Mouse (Mus musculus) liver, postnatal 0 days (tissue): ENCODE results near the gene Runx3.

Experiments
- CTCF ChIP-seq: sonication (generic); IDR thresholded peaks from 2 replicates; pipeline ENCODE4 v1.5.1; 2016; ENCODE audit warnings: antibody characterized with exemption, low read depth
- EP300 ChIP-seq: IDR thresholded peaks from 2 replicates; pipeline ENCODE4 v1.6.1; 2016; ENCODE audit warnings: antibody characterized with exemption, low read depth, mild to moderate bottlenecking

GRCm38 (mm10) chr4:135223808-135224207 is 103.4 kb downstream of the Runx3 start:
- no peak for TF ChIP-seq CTCF
- no peak for TF ChIP-seq EP300
